Mouse (Mus musculus): Measurements from ENCODE around the gene Pnkd.

The Pnkd gene

DNA sequence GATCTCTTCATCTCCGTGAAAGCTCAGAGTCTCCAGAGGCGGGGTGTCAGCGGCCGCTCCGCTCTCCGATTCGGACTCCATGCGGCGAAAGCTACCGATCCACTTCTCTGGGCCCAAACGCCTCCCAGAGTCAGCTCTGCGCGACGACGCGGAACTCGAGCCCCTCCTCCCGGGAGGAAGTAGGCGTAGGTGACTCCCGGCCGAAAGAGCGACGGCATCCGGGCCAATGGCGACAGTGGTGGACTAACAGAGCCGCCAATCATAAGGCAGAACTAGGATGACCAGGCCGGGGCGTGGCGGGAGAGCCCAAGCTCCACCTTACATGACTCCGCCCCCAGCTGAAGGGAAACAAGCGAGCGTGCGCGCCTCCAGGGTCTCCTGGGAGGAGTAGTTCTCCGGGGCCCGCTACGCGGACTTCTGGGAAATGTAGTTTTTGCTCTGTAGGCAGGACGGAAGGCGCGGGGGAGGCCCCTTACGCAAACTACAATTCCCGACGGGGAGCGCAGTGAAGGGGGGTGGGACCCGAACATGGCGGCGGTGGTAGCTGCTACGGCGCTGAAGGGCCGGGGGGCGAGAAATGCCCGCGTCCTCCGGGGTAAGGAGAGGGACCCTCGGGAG is at the start of gene Pnkd, which contains the start of gene Aamp:
Gene Pnkd, plus strand, starts transcription at position 388 of the 618 bp plus-strand sequence.
Gene Aamp, minus strand, starts transcription at position 196 of the 618 bp plus-strand sequence.
- peak; percentile 100 for DNase-seq (ENCODE audit: low spot score in 2 of 2)

DNA sequence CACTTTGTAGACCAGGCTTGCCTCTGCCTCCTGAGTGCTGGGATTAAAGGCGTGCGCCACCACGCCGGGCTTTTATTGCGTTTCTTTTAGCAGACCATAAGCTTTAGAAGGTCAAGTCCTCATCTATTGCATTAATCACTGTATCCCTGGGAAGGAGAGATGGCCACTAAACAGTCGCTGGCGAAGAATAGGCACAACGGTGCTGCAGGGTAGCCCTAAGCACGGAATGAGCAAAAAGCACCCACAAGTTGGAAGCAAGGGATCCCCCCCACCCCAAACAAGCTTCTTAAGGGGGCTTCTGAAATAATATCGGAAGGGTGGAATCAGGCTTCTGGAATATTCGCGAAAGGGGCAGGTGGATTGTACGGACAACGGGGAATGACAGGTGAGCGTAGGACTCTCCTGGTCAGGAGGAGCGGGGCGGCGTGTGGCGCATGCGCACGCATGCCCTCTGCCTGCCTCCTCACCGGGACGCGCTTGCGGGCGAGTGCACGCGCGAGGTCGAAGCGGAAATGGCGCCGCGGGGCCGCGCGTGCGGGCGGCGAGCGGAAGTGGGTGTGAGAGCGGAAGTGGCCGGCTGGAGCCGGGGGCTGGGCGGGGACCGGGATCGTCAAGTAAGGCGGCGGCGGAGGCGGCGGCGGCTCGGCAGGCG is 48.7 kb upstream of the Pnkd start, which contains the start of gene Arpc2:
Gene Arpc2, plus strand, starts transcription at position 147 of the 652 bp plus-strand sequence.
- peak; percentile 95 for DNase-seq (ENCODE audit: low spot score in 2 of 2)

DNA sequence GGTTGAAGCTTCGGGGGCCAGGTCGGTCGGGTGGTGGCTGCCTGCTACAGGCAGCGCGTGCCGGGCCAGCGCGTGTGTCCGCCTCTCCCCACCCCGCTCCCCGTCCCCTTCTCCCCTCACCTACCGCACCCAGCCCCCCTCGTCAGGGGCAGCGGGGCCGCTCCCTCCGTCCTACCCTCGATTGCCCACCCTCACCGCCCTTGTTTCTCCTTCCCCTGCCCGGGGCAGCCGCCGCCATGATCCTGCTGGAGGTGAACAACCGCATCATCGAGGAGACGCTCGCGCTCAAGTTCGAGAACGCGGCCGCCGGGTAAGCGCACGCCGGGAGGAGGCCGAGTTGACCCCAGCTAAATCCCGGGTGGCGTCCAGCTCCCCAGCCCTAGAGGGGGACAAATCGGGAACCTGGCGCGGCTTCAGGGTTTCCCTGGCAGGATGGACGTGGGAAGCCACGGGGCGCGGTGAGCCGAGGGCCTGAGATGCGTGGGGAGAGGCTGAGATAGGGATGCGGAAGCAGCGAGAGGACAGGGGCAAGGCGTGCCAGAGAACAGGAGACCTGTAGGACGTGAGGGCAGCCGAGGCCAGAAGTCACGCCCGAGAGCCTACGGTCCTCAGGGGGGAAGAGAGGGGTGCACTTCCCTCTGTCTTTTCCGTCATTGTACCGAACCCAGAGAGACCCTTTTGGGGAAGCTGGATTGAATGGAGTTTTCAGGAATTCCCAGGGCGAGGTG is 48.0 kb upstream of the Pnkd start:
- peak; percentile 30 to 40 for DNase-seq (ENCODE audit: low spot score in 2 of 2)

DNA sequence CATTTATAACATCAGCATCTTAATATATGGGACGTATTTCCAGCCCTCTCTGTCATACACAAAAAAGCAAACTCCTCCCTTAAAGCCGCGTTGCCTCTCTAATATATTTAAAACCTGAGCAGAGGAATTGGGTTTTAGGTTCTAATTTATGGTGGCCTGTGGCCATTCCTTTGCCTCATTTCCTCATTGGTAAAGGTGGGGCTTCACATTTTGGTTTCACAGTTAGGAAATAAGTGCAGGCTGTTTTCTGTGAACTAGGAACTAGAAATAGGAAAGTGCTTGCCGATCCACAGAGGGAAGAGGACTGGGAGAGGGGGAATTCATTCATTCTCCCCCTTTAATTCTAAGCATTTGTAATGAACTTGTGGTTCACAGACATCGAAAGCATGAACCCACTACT is 47.1 kb upstream of the Pnkd start:
- no peak for DNase-seq (ENCODE audit: low spot score in 2 of 2)

DNA sequence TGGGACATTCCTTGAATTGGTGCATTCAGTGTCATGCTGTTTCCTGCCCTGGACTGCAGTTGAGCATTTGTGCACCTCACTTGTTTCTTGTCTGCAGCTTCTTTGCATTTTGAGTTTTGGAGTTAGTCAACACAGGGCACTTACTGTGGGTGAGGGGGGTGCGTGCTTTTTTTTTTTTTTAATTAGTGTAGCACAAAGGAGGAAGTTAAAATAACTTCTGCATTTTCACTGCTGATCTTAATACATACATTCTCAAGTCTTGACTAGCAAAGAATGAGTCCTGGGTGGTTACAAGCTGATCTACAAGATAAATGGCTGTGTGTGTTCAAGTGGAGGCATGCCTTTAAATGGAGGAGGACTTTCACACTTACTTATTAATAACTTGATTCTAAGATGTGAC is 46.6 kb upstream of the Pnkd start:
- no peak for DNase-seq (ENCODE audit: low spot score in 2 of 2)

DNA sequence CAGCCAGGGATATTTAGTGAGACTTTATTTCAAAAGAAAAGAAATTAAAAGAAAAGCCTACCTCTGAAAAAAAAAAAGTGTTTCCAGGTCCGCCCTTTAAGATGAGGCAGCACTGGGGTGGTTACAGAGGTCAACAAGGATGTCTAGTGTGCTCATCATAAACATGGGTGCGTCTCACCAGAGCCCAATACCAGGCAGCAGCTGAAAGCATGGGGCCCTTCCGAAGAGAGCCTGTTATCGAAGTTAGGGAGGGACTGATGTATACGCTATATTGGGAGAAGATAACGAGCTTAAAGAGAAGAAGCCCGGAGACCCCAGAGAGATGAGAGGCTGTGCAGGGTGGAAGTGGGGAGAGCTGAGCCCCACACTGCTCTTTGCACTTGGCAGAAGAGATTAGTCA is 45.6 kb upstream of the Pnkd start:
- no peak for DNase-seq (ENCODE audit: low spot score in 2 of 2)

DNA sequence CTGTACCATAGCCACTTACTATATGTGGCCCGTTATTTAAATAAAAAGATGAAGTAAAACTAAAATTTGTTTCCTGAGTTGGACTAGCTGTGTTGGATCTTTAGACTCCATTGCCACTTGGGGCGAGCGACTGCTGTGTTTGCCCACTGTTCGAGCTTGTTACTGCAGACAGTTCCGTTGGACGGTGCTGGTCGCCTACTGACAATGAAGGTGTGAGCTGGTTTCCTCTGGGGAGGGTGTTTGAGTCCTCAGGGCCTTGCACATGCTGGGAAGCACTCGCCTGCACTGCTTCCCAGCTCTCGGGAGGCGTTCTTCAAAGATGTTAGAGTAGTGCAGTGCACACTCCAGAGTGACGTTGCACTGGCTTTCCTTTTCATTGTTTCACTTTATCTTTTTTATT is 45.1 kb upstream of the Pnkd start:
- peak; percentile 55 to 60 for DNase-seq (ENCODE audit: low spot score in 2 of 2)

DNA sequence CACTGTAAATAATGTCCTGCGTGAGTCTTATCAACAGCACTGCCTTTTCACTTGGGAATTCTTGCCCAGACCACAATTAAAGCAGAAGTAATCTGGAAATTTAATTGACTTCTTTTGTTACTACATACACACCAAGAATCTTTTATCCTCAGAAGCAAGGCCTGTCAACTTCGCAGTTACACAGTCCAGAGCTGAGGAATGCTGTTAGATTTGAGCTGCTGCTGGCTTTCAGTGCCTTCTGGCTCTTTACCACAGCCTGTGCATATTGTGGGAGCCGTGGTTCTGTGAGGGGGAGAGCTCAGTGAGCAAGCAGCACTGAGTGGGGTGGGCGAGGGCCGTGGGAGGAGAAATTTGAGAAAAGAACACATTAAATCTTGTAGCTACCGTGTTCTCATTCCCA is 44.4 kb upstream of the Pnkd start:
- DNase-seq (ENCODE audit: low spot score in 2 of 2): peak; percentile 89 to 90

DNA sequence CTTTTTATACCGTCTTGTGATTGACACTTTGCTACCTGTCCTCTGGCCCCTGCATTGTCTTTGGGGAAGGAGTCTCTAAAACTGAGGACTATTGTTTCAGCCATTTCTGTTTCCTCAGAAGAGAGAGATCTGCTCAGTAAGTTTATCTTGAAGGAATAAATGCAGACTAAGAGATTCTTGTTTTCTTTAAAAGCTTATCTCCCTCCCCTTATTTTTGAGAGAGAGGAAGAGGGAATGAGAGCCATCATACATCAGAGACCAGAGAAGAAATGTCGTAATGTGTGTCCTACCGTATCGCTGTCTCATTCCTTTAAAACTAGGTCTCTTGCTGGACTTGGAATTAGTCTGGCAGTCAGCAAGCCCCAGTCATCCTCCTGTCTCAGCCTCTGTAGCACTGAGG is 43.9 kb upstream of the Pnkd start:
- DNase-seq (ENCODE audit: low spot score in 2 of 2): no peak

DNA sequence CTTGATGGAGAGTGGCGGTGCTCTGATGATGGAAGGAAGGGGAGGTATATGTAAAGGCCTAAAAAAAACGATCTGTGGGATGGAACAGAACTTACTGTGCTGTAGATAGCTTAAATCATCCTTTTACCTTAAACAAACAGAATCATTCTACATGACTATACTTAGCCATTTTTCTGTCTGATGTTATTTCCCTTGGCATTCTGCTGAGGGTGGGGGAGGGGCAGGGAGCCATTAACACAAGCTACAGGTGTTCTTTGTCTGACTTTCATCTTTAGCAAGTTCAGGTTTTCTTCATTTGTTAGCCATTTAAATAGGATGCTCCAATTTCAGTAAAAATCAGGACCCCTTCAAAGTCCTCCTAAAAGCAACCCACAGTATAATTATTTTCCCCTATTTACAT is 39.2 kb upstream of the Pnkd start:
- no peak for DNase-seq (ENCODE audit: low spot score in 2 of 2)

DNA sequence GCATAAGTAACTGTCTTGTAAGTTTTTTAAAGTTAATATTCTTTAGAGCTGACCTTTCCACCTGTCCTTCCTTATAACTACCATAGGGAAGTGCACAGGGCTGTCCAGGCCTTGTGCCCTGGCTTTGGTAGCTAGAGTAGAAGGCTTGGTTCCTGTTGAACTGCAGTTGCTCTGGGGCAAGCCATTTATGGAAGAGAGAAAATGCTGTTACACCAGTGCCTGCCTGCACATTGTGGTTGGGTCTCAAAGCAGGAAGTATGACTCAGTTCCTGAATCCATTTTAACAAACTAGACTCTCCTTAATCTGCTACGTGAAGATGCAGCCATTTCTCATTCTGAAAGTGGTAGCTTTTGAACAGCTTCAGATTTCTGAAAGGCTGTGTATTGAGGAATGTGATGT is 35.9 kb upstream of the Pnkd start:
- no peak for DNase-seq (ENCODE audit: low spot score in 2 of 2)

DNA sequence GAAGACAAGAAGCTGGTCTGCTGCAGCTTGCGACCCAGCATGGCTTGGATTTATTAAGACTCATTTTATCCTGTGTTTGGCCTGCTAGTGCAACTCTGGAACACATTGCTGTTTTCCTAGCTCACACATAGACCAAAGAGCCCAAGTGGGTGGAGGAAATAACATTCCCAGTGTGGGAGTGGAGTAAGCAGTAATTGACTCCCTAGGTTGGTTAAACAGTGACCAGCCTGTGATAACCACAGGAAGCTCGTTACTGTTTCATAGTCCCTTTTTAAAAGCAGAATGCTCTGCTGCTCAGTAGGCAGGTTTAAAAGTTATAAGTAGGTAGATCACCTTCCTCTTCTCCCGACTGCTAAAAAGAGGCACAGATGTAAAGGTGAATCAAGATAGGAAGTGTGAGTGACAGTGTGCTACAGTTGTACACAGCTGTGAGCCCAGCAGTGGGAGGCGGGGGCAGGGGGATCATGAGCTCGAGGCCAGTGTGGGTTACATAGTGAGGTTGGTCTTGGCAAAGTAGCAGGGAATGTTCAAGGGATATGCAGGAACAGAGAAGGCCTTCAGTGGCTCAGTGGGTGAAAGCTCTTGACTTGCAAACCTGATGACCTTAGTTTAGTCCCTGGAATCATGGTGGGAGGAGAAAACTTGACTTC is 35.3 kb upstream of the Pnkd start:
- DNase-seq (ENCODE audit: low spot score in 2 of 2): no peak

DNA sequence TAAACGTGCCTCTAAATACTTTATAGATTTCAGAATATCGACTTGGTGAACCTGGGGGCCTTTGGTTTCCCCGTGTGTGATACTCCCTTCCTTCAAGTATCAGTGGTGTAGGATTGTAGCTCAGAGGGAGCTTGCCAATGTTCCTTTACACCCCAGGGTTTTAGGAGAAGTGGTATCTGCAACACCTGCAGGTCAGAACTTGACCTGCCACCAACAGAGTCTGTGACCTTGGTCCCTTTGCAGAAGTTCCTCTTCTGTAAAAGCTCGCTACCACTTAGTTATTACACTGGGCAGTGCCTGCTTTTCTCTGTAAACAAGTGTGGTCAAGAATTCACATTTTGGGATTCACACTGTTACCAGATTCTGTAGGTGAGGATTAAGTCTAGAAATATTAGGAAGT is 34.6 kb upstream of the Pnkd start:
- DNase-seq (ENCODE audit: low spot score in 2 of 2): no peak

DNA sequence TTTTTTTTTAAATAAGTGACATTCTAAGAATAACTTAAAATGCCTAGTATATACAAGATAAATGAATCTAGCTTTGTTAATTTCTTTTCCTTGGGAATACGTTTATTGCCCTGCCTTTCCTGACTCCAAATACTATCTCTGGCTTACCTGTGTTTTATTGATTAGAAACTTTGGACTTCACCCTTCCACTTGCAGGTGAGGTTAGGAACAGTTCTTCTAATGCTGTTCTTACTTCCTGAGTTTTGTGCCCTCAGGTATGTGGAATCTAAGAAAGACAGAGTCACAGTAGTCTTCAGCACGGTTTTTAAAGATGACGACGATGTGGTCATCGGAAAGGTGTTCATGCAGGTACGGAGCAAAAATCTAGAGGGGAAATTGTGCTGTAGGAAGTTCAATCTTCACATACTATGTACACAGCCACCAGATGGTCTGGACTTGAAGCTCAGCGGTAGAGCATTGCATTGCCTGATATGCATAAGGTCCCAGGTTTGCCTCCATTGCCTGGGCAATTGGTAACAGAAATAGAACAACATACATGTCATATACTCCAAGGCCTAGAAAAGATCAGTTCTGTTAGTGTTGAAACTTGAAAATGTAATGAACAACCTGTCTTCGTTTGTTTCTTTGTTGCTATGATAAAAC is 28.9 kb upstream of the Pnkd start:
- DNase-seq (ENCODE audit: low spot score in 2 of 2): no peak

DNA sequence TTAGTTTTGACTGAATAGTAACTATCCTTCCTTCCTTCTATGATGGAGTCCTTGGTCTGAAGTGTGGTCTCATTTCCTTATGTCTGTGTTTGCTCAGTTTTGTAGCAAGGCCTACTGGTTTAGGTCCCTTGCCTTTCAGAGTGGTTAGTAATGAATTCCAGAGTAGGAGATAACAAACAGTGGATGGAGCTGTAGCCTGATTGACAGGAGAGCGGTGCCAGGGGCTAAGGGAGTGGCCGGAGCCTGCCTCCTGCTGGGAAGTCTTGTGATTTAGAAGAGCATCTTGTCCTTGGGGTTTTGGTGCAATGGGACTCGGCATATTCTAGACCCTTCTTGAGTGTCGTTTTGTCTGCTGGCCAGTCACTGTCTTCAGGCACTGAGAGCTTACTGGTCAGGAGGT is 27.9 kb upstream of the Pnkd start:
- no peak for DNase-seq (ENCODE audit: low spot score in 2 of 2)

DNA sequence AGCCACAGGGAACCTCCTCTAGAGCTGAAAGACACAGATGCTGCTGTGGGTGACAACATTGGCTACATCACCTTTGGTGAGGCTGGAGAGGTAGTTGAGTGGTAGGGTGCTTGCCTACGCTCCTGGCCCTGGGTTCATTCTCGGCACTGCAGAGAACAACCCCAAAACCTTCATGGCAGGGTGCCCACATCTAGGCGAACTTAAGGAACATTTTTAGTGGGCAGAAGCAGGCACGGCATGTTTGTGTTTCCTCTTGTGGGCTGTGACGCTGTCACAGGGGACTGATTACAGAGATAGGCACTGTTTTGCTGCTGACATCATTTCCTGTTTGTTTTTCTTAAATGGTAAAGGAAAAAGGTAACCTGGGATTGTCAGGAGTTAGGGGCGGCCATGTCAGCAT is 22.2 kb upstream of the Pnkd start:
- DNase-seq (ENCODE audit: low spot score in 2 of 2): no peak

DNA sequence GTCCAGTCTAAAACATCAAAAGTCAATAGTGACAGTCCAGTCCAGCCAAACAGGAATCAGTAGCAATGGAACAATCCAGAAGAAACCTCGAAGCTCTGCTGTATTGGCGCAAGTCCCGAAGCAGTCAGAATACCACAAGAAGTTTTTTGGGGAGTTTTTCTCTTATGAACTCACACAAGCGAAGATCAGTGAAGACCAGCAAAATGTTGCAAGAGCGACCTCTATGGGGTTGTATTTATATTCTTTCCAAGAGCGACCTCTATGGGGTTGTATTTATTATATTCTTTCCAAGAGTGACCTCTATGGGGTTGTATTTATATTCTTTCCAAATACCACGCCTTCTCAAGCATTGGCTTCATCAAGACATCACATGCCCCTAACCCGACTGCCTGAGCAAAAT is 16.0 kb upstream of the Pnkd start:
- DNase-seq (ENCODE audit: low spot score in 2 of 2): no peak

DNA sequence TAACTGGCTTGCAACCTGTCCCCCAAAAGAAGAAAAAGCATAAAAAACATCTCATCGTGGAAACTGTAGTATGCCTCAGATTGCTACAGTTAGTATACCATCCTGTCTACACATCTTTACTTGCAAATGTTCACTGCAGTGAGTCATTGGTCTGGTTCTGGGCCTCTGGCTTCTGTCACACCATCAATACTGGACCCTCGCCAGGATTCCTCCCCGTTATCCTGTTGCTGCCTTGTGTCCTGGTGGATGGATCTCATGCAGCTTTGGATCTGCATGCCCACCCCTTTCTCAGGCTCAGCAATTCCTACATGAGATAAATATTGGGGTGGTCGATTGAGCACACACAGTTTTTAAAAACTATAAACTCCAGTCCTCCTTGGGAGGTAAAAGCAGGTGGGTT is 13.1 kb upstream of the Pnkd start:
- no peak for DNase-seq (ENCODE audit: low spot score in 2 of 2)

DNA sequence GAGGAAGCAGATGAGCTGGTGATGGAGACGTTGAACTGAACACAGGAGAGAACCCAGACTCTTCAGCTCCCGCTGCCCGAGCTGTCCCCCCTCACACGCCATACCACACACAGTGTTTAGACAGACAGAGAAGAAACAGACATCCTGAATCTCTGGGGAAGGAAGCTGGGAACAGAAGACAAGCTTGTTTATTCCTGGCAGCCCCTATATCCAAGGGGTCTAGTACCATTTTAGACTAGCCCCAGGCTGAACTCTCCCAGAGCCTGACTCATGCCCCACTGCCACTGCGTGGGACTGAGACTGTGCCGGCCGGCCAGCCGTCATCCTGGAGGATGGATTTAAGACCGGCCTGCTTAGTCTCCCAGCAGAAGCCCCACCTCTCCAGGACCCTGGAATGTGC is 9.7 kb upstream of the Pnkd start:
- DNase-seq (ENCODE audit: low spot score in 2 of 2): no peak

DNA sequence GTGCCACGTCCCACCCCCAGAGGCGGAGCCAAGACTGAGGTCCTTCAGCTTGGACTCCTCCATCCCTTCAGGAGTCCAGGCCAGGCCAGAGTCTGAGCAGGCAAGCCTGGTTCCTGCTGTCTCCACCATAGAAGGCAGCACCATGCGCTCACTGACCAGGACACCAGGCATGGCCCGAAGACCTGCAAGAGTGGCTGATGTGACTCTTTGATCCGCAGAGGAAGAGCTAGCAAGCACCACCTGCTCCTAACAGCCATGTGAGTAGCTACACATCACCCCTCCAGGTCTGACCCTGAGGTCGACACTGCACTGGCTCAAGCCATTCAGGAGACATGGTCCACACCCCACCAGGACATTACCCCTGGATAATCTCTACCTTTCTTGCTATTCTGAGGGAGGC is 7.7 kb upstream of the Pnkd start:
- DNase-seq (ENCODE audit: low spot score in 2 of 2): no peak

DNA sequence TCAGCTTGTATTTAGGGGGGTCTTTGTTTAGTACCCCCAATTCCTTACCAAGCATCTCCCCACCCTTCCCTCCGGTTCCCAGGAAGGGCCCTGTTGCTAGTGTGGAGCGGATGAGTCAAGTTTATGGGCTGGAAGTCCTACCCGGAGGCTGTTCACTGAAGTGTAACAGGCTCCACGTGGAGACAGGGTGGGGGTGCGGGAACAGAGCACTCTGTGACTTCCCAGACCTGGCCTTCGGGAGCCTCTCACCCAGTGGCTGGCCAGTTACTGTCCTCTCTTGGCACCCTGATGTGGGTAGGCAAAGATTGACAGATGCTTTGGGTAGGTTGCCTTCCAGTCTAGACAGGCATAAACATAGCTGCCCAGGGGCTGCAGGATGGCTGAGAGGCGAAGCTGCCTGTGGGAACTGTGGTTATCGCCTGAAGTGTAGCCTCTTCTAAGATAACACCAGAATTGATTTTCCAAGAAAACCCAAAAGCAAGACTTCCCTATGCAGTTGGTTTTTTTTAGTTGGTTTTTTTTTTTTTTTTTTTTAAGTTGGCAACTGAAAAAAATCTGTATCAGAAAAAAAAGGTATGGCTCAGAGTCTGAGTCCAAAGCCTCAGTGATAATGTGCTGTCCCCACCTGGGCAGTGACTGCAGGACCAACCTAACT is 6.7 kb upstream of the Pnkd start:
- no peak for DNase-seq (ENCODE audit: low spot score in 2 of 2)

DNA sequence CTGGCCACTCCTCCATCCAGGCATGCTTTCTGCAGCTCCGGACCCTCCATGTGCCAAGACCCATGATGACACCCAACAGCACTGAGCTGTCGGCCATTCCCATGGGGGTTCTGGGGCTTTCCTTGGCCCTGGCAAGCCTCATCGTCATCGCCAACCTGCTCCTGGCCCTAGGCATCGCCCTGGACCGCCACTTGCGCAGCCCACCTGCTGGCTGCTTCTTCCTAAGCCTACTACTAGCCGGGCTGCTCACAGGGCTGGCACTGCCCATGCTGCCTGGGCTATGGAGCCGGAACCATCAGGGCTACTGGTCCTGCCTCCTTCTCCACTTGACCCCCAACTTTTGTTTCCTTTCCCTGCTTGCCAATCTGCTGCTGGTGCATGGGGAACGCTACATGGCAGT is 6.2 kb upstream of the Pnkd start, which contains the start of gene Gpbar1:
Gene Gpbar1, plus strand, starts transcription at position 13 of the 400 bp plus-strand sequence.
- DNase-seq (ENCODE audit: low spot score in 2 of 2): no peak
